Mouse (Mus musculus): Measurements from ENCODE around the gene Zmynd11. TPM values are rescaled to one million over a fixed set of nuclear protein-coding genes. Genes with fewer than 3 reads are reported as not detected.

Gene Zmynd11
- polyA plus RNA-seq, 1 experiment from 2014 or later, result 142 TPM

- Histone ChIP-seq H3K9me3 (ENCODE audit: control insufficient read depth, low read depth, low read length) (no peaks in the 10 kb centered on the region), H3K9ac (replicated peaks; ENCODE audit: low read depth, low read length) (no peak overlapping the region), H3K27me3 (ENCODE audit: control insufficient read depth, insufficient read depth, low read length) (no peaks in the 10 kb centered on the region), H3K36me3 (ENCODE audit: control insufficient read depth, insufficient read depth, low read length) (peaks cover 63% of the 10 kb centered on the region), H3K4me3 (ENCODE audit: low read depth, low read length) (no peak overlapping the region), H3K27ac (ENCODE audit: low read length) (no peak overlapping the region), H3K4me2 (replicated peaks; ENCODE audit: low read depth, low read length) (no peak overlapping the region), H3K4me1 (ENCODE audit: control insufficient read depth, insufficient read depth, low read length) (no peaks in the 10 kb centered on the region)
- ATAC-seq (ENCODE audit: insufficient number of reproducible peaks, insufficient read depth, low FRiP score, low read depth), result no peak
- 73% methylated on average over 16 of the region's 16 CpGs for WGBS
Measured at GRCm38 (mm10) chr13:9689366-9689765, 75.8 kb downstream of the Zmynd11 start.

GRCm38 (mm10) chr13:9686765-9687164 is 78.4 kb downstream of the Zmynd11 start:
- no peak for ATAC-seq (ENCODE audit: insufficient number of reproducible peaks, insufficient read depth, low FRiP score, low read depth)

GRCm38 (mm10) chr13:9686261-9686660 is 78.9 kb downstream of the Zmynd11 start:
- no peak overlapping the region for H3K9ac ChIP-seq (replicated peaks; ENCODE audit: low read depth, low read length)
- no peak overlapping the region for H3K4me3 ChIP-seq (ENCODE audit: low read depth, low read length)
- no peak overlapping the region for H3K27ac ChIP-seq (ENCODE audit: low read length)
- peaks cover 66% of the 10 kb centered on the region for H3K36me3 ChIP-seq (ENCODE audit: control insufficient read depth, insufficient read depth, low read length)
- H3K9me3 ChIP-seq (ENCODE audit: control insufficient read depth, low read depth, low read length), result no peaks in the 10 kb centered on the region
- no peak for ATAC-seq (ENCODE audit: insufficient number of reproducible peaks, insufficient read depth, low FRiP score, low read depth)
- no peak overlapping the region for H3K4me2 ChIP-seq (replicated peaks; ENCODE audit: low read depth, low read length)
- H3K27me3 ChIP-seq (ENCODE audit: control insufficient read depth, insufficient read depth, low read length), result no peaks in the 10 kb centered on the region
- H3K4me1 ChIP-seq (ENCODE audit: control insufficient read depth, insufficient read depth, low read length), result no peaks in the 10 kb centered on the region
- whole genome bisulfite sequencing, result 93% methylated on average over 7 of the region's 7 CpGs

More at GRCm38 (mm10) chr13:9686765-9687164, 78.4 kb downstream of the Zmynd11 start:
- no peaks in the 10 kb centered on the region for H3K4me1 ChIP-seq (ENCODE audit: control insufficient read depth, insufficient read depth, low read length)
- H3K4me3 ChIP-seq (ENCODE audit: low read depth, low read length), result no peak overlapping the region
- H3K27ac ChIP-seq (ENCODE audit: low read length), result no peak overlapping the region
- no peaks in the 10 kb centered on the region for H3K9me3 ChIP-seq (ENCODE audit: control insufficient read depth, low read depth, low read length)
- H3K36me3 ChIP-seq (ENCODE audit: control insufficient read depth, insufficient read depth, low read length), result peaks cover 70% of the 10 kb centered on the region
- no peak overlapping the region for H3K4me2 ChIP-seq (replicated peaks; ENCODE audit: low read depth, low read length)
- 87% methylated on average over 11 of the region's 11 CpGs for WGBS
- H3K27me3 ChIP-seq (ENCODE audit: control insufficient read depth, insufficient read depth, low read length), result no peaks in the 10 kb centered on the region
- H3K9ac ChIP-seq (replicated peaks; ENCODE audit: low read depth, low read length), result no peak overlapping the region

- no peaks in the 10 kb centered on the region for H3K27me3 ChIP-seq (ENCODE audit: control insufficient read depth, insufficient read depth, low read length)
- ATAC-seq (ENCODE audit: insufficient number of reproducible peaks, insufficient read depth, low FRiP score, low read depth), result no peak
- H3K4me3 ChIP-seq (ENCODE audit: low read depth, low read length), result no peak overlapping the region
- no peak overlapping the region for H3K27ac ChIP-seq (ENCODE audit: low read length)
- no peak overlapping the region for H3K9ac ChIP-seq (replicated peaks; ENCODE audit: low read depth, low read length)
- 97% methylated on average over 11 of the region's 11 CpGs for WGBS
- H3K4me2 ChIP-seq (replicated peaks; ENCODE audit: low read depth, low read length), result no peak overlapping the region
- H3K4me1 ChIP-seq (ENCODE audit: control insufficient read depth, insufficient read depth, low read length), result no peaks in the 10 kb centered on the region
- H3K36me3 ChIP-seq (ENCODE audit: control insufficient read depth, insufficient read depth, low read length), result peaks cover 48% of the 10 kb centered on the region
- H3K9me3 ChIP-seq (ENCODE audit: control insufficient read depth, low read depth, low read length), result no peaks in the 10 kb centered on the region
Measured at GRCm38 (mm10) chr13:9684153-9684923, 80.8 kb downstream of the Zmynd11 start.

- no peak for ATAC-seq (ENCODE audit: insufficient number of reproducible peaks, insufficient read depth, low FRiP score, low read depth)
Measured at GRCm38 (mm10) chr13:9683280-9683679, 81.8 kb downstream of the Zmynd11 start.

GRCm38 (mm10) chr13:9681492-9681891 is 83.6 kb downstream of the Zmynd11 start:
- Histone ChIP-seq H3K4me3 (ENCODE audit: low read depth, low read length) (no peak overlapping the region), H3K27me3 (ENCODE audit: control insufficient read depth, insufficient read depth, low read length) (no peaks in the 10 kb centered on the region), H3K9ac (replicated peaks; ENCODE audit: low read depth, low read length) (no peak overlapping the region), H3K27ac (ENCODE audit: low read length) (no peak overlapping the region), H3K4me2 (replicated peaks; ENCODE audit: low read depth, low read length) (no peak overlapping the region), H3K36me3 (ENCODE audit: control insufficient read depth, insufficient read depth, low read length) (peaks cover 22% of the 10 kb centered on the region; the same call in 1 of the 2 replicates), H3K9me3 (ENCODE audit: control insufficient read depth, low read depth, low read length) (no peaks in the 10 kb centered on the region), H3K4me1 (ENCODE audit: control insufficient read depth, insufficient read depth, low read length) (no peaks in the 10 kb centered on the region)
- no peak; the same call in 1 of the 2 replicates for ATAC-seq (ENCODE audit: insufficient number of reproducible peaks, insufficient read depth, low FRiP score, low read depth)
- WGBS, result 98% methylated on average over 3 of the region's 3 CpGs

More at GRCm38 (mm10) chr13:9683280-9683679, 81.8 kb downstream of the Zmynd11 start:
- WGBS, result 85% methylated on average over 4 of the region's 4 CpGs
- no peak overlapping the region for H3K27ac ChIP-seq (ENCODE audit: low read length)
- H3K4me3 ChIP-seq (ENCODE audit: low read depth, low read length), result no peak overlapping the region
- no peaks in the 10 kb centered on the region for H3K9me3 ChIP-seq (ENCODE audit: control insufficient read depth, low read depth, low read length)
- H3K36me3 ChIP-seq (ENCODE audit: control insufficient read depth, insufficient read depth, low read length), result peaks cover 39% of the 10 kb centered on the region
- H3K4me2 ChIP-seq (replicated peaks; ENCODE audit: low read depth, low read length), result no peak overlapping the region
- no peak overlapping the region for H3K9ac ChIP-seq (replicated peaks; ENCODE audit: low read depth, low read length)
- H3K27me3 ChIP-seq (ENCODE audit: control insufficient read depth, insufficient read depth, low read length), result no peaks in the 10 kb centered on the region
- H3K4me1 ChIP-seq (ENCODE audit: control insufficient read depth, insufficient read depth, low read length), result no peaks in the 10 kb centered on the region

- no peaks in the 10 kb centered on the region for H3K27me3 ChIP-seq (ENCODE audit: control insufficient read depth, insufficient read depth, low read length)
Measured at GRCm38 (mm10) chr13:9674126-9674525, 91.0 kb downstream of the Zmynd11 start.

GRCm38 (mm10) chr13:9669246-9669645 is 95.9 kb downstream of the Zmynd11 start:
- no peaks in the 10 kb centered on the region for H3K27me3 ChIP-seq (ENCODE audit: control insufficient read depth, insufficient read depth, low read length)
- no peak for ATAC-seq (ENCODE audit: insufficient number of reproducible peaks, insufficient read depth, low FRiP score, low read depth)
- H3K4me2 ChIP-seq (replicated peaks; ENCODE audit: low read depth, low read length), result no peak overlapping the region
- no peak overlapping the region for H3K27ac ChIP-seq (ENCODE audit: low read length)
- H3K9ac ChIP-seq (replicated peaks; ENCODE audit: low read depth, low read length), result no peak overlapping the region
- no peak overlapping the region for H3K4me3 ChIP-seq (ENCODE audit: low read depth, low read length)
- WGBS, result 92% methylated on average over 5 of the region's 5 CpGs
- no peaks in the 10 kb centered on the region for H3K36me3 ChIP-seq (ENCODE audit: control insufficient read depth, insufficient read depth, low read length)
- H3K9me3 ChIP-seq (ENCODE audit: control insufficient read depth, low read depth, low read length), result no peaks in the 10 kb centered on the region
- H3K4me1 ChIP-seq (ENCODE audit: control insufficient read depth, insufficient read depth, low read length), result no peaks in the 10 kb centered on the region

More at GRCm38 (mm10) chr13:9674126-9674525, 91.0 kb downstream of the Zmynd11 start:
- Histone ChIP-seq H3K36me3 (ENCODE audit: control insufficient read depth, insufficient read depth, low read length) (no peaks in the 10 kb centered on the region), H3K27ac (ENCODE audit: low read length) (no peak overlapping the region), H3K4me1 (ENCODE audit: control insufficient read depth, insufficient read depth, low read length) (no peaks in the 10 kb centered on the region), H3K4me2 (replicated peaks; ENCODE audit: low read depth, low read length) (no peak overlapping the region), H3K4me3 (ENCODE audit: low read depth, low read length) (no peak overlapping the region), H3K9ac (replicated peaks; ENCODE audit: low read depth, low read length) (no peak overlapping the region), H3K9me3 (ENCODE audit: control insufficient read depth, low read depth, low read length) (no peaks in the 10 kb centered on the region)
- ATAC-seq (ENCODE audit: insufficient number of reproducible peaks, insufficient read depth, low FRiP score, low read depth), result no peak
- WGBS, result 100% methylated on average over 1 of the region's 1 CpGs

All from stomach, embryonic 14.5 days (tissue).